Mouse (Mus musculus) erythroblast, embryonic 14.5 days (primary cell): ENCODE measurements around the gene Cntn1. TPM values are rescaled to one million over a fixed set of nuclear protein-coding genes. Genes with fewer than 3 reads are reported as not detected.

ENCODE experiments used
- H3K27me3 ChIP-seq: 2 replicates; pipeline ENCODE4 v1.6.1; 2012; ENCODE audit warnings: inconsistent platforms; ENCODE audit not compliant: control insufficient read depth
- H3K36me3 ChIP-seq: 2 replicates; pipeline ENCODE4 v1.6.1; 2012; ENCODE audit warnings: mild to moderate bottlenecking, inconsistent platforms; ENCODE audit not compliant: control insufficient read depth
- H3K4me1 ChIP-seq: 2 replicates; pipeline ENCODE4 v1.6.1; 2012; ENCODE audit warnings: inconsistent platforms; ENCODE audit not compliant: control insufficient read depth
- H3K4me3 ChIP-seq: replicated peaks from 2 replicates; pipeline ENCODE3; 2012; ENCODE audit warnings: moderate library complexity, mild to moderate bottlenecking, inconsistent platforms
- H3K9me3 ChIP-seq: 2 replicates; pipeline ENCODE4 v1.6.1; 2012; ENCODE audit warnings: low read length, inconsistent platforms, mixed read lengths; ENCODE audit not compliant: control insufficient read depth
- GATA1 ChIP-seq: IDR thresholded peaks from 2 replicates; pipeline ENCODE4 v1.6.1; 2012; ENCODE audit warnings: low read length, inconsistent platforms, mixed read lengths
- TAL1 ChIP-seq: IDR thresholded peaks from 3 replicates; pipeline ENCODE4 v1.6.1; 2012; ENCODE audit warnings: low read length, inconsistent platforms, mixed read lengths
- polyA plus RNA-seq: library from polyadenylated mRNA; stranded (reverse); fragments of >175 nt; gene quantifications from 2 replicates; pipeline ENCODE4 v1.2.3, GENCODE M21; 2012

Cntn1 gene
- polyA plus RNA-seq, result not detected in 2 replicates

DNA sequence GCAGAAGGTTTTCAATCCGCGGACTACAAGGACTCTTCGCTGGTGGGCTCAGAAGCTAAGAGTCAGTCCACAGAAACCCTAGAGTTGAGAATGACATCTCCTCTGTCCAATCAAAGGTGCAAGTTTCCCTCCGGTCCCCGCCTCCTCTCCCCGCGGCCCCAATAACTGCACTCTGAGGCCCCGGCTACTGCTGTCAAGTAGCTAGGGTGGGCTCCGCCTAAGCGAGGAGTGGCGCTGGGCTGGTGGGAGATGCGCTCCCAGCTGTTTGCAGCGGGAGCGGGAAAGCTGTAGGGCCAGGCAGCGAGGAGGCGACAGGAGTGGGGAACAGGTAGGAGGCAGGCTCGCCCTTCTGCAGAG lies at the start of gene Cntn1:
Cntn1 (plus strand) TSS at position 170 of the 357 bp plus-strand sequence.
- peaks cover 22% of the 10 kb centered on the region for H3K9me3 ChIP-seq
- peaks cover 16% of the 10 kb centered on the region for H3K27me3 ChIP-seq
- no peaks in the 10 kb centered on the region for H3K4me1 ChIP-seq
- no peak within 1 kb of the TSS for H3K4me3 ChIP-seq
- TF ChIP-seq TAL1, result no peak
- TF ChIP-seq GATA1, result no peak
- H3K36me3 ChIP-seq, result no peaks in the 10 kb centered on the region

DNA sequence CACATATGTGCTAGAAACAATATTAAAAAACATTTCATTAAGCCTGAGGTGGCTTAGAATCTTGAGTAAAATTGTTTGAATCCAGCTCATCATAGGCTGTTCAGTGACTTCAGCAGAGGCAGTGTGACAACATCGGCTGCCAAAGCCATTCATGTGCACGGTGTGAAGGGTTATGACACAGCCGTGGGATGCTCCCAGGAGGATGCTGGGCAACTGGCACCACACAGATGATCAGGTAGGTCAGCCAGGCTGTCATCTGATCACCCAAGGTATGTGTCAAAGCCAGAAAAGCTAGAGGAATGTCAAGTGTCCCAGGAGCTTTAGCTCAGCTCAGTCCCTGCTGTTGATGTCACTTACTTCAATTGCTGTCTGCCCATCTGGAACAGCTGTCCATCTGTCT lies 49.5 kb upstream of the Cntn1 start:
- no peak overlapping the region for H3K4me3 ChIP-seq
- no peaks in the 10 kb centered on the region for H3K27me3 ChIP-seq
- H3K9me3 ChIP-seq, result peaks cover 17% of the 10 kb centered on the region
- no peaks in the 10 kb centered on the region for H3K36me3 ChIP-seq
- H3K4me1 ChIP-seq, result no peaks in the 10 kb centered on the region
- TF ChIP-seq TAL1 (no peak), GATA1 (no peak)

DNA sequence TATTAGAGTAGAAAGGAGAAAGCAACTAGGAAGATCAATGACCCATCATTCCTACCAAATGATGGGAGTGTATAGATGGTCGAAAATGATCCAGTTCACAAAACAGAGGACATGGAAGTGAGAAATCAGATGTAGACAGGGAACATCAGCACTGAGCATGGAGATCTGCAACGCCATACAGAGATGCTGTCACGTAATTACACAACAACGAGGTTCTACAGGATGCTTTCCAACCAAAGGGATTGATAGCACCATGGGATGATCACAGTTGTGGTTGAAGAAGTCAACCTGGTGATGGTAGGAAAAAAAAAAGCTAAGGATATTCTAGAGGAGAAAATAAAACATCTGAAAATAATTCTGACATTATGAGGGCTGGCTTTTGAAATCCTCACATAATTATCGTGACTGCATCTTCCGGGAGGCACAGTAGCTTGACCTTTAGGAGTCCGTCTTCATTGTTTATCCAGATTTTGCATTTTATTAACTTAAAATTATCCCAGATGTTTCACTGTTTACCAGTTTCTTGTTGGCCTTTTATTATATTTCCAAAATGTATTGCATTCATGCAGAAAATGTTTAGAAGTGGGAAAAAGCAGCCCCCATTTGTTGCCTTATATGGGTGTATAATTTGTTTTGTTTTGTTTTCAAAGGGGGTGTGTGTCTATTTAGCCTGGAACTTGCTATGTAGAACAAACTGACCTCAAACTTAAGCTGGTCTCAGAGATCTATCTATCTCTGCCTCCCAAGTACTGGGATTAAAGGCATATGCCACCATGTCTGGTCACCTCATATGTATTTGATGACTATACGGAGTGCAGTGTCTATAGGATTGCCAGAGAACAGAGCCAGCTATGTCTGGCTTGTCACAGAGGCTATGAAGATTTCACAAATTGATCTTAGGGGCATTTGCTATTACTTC lies 38.5 kb upstream of the Cntn1 start:
- Histone ChIP-seq H3K27me3 (no peaks in the 10 kb centered on the region), H3K36me3 (no peaks in the 10 kb centered on the region), H3K4me1 (no peaks in the 10 kb centered on the region), H3K4me3 (no peak overlapping the region), H3K9me3 (peaks cover 4% of the 10 kb centered on the region)
- TF ChIP-seq TAL1 (no peak), GATA1 (no peak)

DNA sequence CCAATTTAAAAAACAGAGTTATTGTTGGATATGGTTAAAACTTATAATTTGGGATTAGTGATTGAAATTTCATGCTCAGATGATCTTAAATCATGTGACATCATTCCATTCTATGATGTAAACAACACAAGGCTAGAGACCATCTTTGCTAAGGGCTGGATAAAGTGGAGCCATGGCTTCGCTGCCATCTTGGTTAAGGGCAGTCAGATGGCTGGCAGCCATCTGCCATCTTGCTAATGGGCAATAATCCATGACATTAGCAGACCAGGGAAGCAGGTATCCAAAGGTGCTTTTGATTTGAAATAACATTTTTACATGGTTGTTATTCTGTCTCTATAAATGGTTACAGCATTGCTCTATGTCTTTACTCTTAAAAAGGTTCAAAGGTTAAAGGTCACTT lies 16.9 kb upstream of the Cntn1 start:
- Histone ChIP-seq H3K9me3 (peaks cover 15% of the 10 kb centered on the region), H3K4me1 (no peaks in the 10 kb centered on the region), H3K36me3 (no peaks in the 10 kb centered on the region), H3K27me3 (no peaks in the 10 kb centered on the region), H3K4me3 (no peak overlapping the region)
- TF ChIP-seq GATA1 (no peak), TAL1 (no peak)

- no peak overlapping the region for H3K4me3 ChIP-seq
- TF ChIP-seq TAL1 (no peak), GATA1 (no peak)
- H3K27me3 ChIP-seq, result no peaks in the 10 kb centered on the region
- peaks cover 17% of the 10 kb centered on the region for H3K9me3 ChIP-seq
- H3K36me3 ChIP-seq, result no peaks in the 10 kb centered on the region
- H3K4me1 ChIP-seq, result no peaks in the 10 kb centered on the region
Observed at GRCm38 (mm10) chr15:92042538-92042937, 8.4 kb upstream of the Cntn1 start.

- no peak overlapping the region for H3K4me3 ChIP-seq
- H3K9me3 ChIP-seq, result peaks cover 23% of the 10 kb centered on the region
- no peaks in the 10 kb centered on the region for H3K4me1 ChIP-seq
- H3K36me3 ChIP-seq, result no peaks in the 10 kb centered on the region
- peaks cover 5% of the 10 kb centered on the region for H3K27me3 ChIP-seq
- TF ChIP-seq GATA1, result no peak
- no peak for TF ChIP-seq TAL1
Observed at GRCm38 (mm10) chr15:92046042-92046441, 4.9 kb upstream of the Cntn1 start.

GRCm38 (mm10) chr15:92048031-92048430 lies 2.9 kb upstream of the Cntn1 start:
- TF ChIP-seq GATA1 (no peak), TAL1 (no peak)
- no peak overlapping the region for H3K4me3 ChIP-seq
- no peaks in the 10 kb centered on the region for H3K4me1 ChIP-seq
- peaks cover 16% of the 10 kb centered on the region for H3K27me3 ChIP-seq
- H3K36me3 ChIP-seq, result no peaks in the 10 kb centered on the region
- H3K9me3 ChIP-seq, result peaks cover 25% of the 10 kb centered on the region

GRCm38 (mm10) chr15:92048531-92048930 lies 2.4 kb upstream of the Cntn1 start:
- TF ChIP-seq TAL1 (no peak), GATA1 (no peak)
- H3K4me3 ChIP-seq, result no peak overlapping the region
- H3K36me3 ChIP-seq, result no peaks in the 10 kb centered on the region
- peaks cover 16% of the 10 kb centered on the region for H3K27me3 ChIP-seq
- H3K4me1 ChIP-seq, result no peaks in the 10 kb centered on the region
- peaks cover 25% of the 10 kb centered on the region for H3K9me3 ChIP-seq

DNA sequence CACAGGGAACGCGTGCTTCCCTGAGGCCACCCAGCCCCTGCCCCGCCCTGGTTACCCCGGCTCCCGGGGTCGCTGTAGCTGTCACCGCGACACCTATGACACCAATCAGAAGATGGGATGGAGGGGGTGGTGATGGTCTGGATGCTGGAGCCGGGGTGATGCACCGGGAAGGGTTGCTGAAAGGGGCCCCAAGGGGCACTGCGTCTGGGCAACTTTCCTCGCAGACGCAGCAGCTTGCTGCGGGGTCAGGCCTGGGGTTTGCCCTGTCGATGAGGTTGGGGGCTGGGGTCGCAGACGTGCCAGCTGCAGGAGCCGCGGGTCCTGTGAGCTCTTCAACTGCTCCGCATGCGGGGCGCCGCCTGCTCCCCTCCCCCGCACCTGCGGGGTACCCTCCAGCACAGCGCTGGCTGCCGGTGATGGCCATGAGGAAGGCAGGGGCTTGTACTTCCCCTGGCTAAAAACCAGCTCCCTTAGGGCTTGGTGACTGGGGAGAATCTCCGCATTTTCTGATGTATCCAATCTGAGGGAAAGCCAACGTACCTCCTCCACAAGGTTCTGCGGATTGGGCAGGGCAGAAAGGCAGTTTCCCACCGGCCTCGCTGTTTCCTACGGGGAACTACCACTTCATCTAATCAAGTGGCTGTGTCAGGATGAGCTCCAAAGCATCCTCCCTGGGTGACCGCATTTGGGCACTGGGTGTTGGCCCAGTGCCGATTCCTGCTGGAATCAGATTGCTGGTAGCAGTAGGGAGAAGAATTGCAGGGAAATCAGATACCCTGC lies 578 bp downstream of the Cntn1 start:
- TF ChIP-seq TAL1, result no peak
- TF ChIP-seq GATA1, result no peak
- Histone ChIP-seq H3K36me3 (no peaks in the 10 kb centered on the region), H3K4me3 (no peak overlapping the region), H3K9me3 (peaks cover 20% of the 10 kb centered on the region; the same call in 1 of the 2 replicates), H3K27me3 (peaks cover 16% of the 10 kb centered on the region), H3K4me1 (no peaks in the 10 kb centered on the region)
